Mouse (Mus musculus): Measurements from ENCODE around the gene Gm39566. TPM values are rescaled to one million over a fixed set of nuclear protein-coding genes. Genes with fewer than 3 reads are reported as not detected.

Gene Gm39566
- polyA plus RNA-seq, 1 experiment: not detected

- Histone ChIP-seq H3K4me1 (ENCODE audit: control insufficient read depth, insufficient read depth, insufficient read length, low read length) (peaks cover 6% of the 10 kb centered on the region), H3K27ac (replicated peaks; ENCODE audit: low read depth, low read length) (no peak overlapping the region), H3K4me3 (ENCODE audit: insufficient read depth, low read depth, low read length) (no peak overlapping the region)
Measured at GRCm38 (mm10) chr11:69806378-69806777, 8.7 kb downstream of the Gm39566 start.

GRCm38 (mm10) chr11:69804972-69805909 is 9.9 kb downstream of the Gm39566 start, which contains the start of gene Tmem102:
Gene Tmem102, minus strand, starts transcription at chr11:69805624.
- Histone ChIP-seq H3K27ac (replicated peaks; ENCODE audit: low read depth, low read length) (no peak within 1 kb of the TSS), H3K4me3 (ENCODE audit: insufficient read depth, low read depth, low read length) (peak within 1 kb of the TSS; percentile 93), H3K4me1 (ENCODE audit: control insufficient read depth, insufficient read depth, insufficient read length, low read length) (peaks cover 9% of the 10 kb centered on the region)

- no peak overlapping the region for H3K27ac ChIP-seq (replicated peaks; ENCODE audit: low read depth, low read length)
- H3K4me3 ChIP-seq (ENCODE audit: insufficient read depth, low read depth, low read length): peak overlapping the region; percentile 93
- peaks cover 9% of the 10 kb centered on the region for H3K4me1 ChIP-seq (ENCODE audit: control insufficient read depth, insufficient read depth, insufficient read length, low read length)
Measured at GRCm38 (mm10) chr11:69804652-69804940, 10.5 kb downstream of the Gm39566 start.

GRCm38 (mm10) chr11:69803786-69804651 is 11.1 kb downstream of the Gm39566 start:
- H3K4me3 ChIP-seq (ENCODE audit: insufficient read depth, low read depth, low read length): peak overlapping the region; percentile 93
- peaks cover 9% of the 10 kb centered on the region for H3K4me1 ChIP-seq (ENCODE audit: control insufficient read depth, insufficient read depth, insufficient read length, low read length)
- no peak overlapping the region for H3K27ac ChIP-seq (replicated peaks; ENCODE audit: low read depth, low read length)

GRCm38 (mm10) chr11:69803328-69803727 is 11.8 kb downstream of the Gm39566 start:
- Histone ChIP-seq H3K4me1 (ENCODE audit: control insufficient read depth, insufficient read depth, insufficient read length, low read length) (peaks cover 9% of the 10 kb centered on the region), H3K4me3 (ENCODE audit: insufficient read depth, low read depth, low read length) (peak overlapping the region; percentile 93), H3K27ac (replicated peaks; ENCODE audit: low read depth, low read length) (no peak overlapping the region)

GRCm38 (mm10) chr11:69802648-69803105 is 12.4 kb downstream of the Gm39566 start:
- Histone ChIP-seq H3K27ac (replicated peaks; ENCODE audit: low read depth, low read length) (no peak overlapping the region), H3K4me3 (ENCODE audit: insufficient read depth, low read depth, low read length) (peak overlapping the region; percentile 93), H3K4me1 (ENCODE audit: control insufficient read depth, insufficient read depth, insufficient read length, low read length) (peaks cover 9% of the 10 kb centered on the region)

GRCm38 (mm10) chr11:69801379-69801977 is 13.6 kb downstream of the Gm39566 start, which contains the start of gene Fgf11:
Gene Fgf11, minus strand, starts transcription at chr11:69801857.
- H3K27ac ChIP-seq (replicated peaks; ENCODE audit: low read depth, low read length): no peak within 1 kb of the TSS

GRCm38 (mm10) chr11:69800392-69801197 is 14.5 kb downstream of the Gm39566 start:
- H3K27ac ChIP-seq (replicated peaks; ENCODE audit: low read depth, low read length): no peak overlapping the region
- H3K4me3 ChIP-seq (ENCODE audit: insufficient read depth, low read depth, low read length): peak overlapping the region; percentile 93
- peaks cover 9% of the 10 kb centered on the region for H3K4me1 ChIP-seq (ENCODE audit: control insufficient read depth, insufficient read depth, insufficient read length, low read length)

More at GRCm38 (mm10) chr11:69801379-69801977, 13.6 kb downstream of the Gm39566 start, which contains the start of gene Fgf11:
- Histone ChIP-seq H3K4me1 (ENCODE audit: control insufficient read depth, insufficient read depth, insufficient read length, low read length) (peaks cover 9% of the 10 kb centered on the region), H3K4me3 (ENCODE audit: insufficient read depth, low read depth, low read length) (peak within 1 kb of the TSS; percentile 93)

- Histone ChIP-seq H3K4me1 (ENCODE audit: control insufficient read depth, insufficient read depth, insufficient read length, low read length) (peaks cover 9% of the 10 kb centered on the region), H3K4me3 (ENCODE audit: insufficient read depth, low read depth, low read length) (no peak overlapping the region), H3K27ac (replicated peaks; ENCODE audit: low read depth, low read length) (no peak overlapping the region)
Measured at GRCm38 (mm10) chr11:69800138-69800391, 15.0 kb downstream of the Gm39566 start.

- no peak overlapping the region for H3K4me3 ChIP-seq (ENCODE audit: insufficient read depth, low read depth, low read length)
- no peak overlapping the region for H3K27ac ChIP-seq (replicated peaks; ENCODE audit: low read depth, low read length)
- H3K4me1 ChIP-seq (ENCODE audit: control insufficient read depth, insufficient read depth, insufficient read length, low read length): peaks cover 9% of the 10 kb centered on the region
Measured at GRCm38 (mm10) chr11:69799394-69800137, 15.5 kb downstream of the Gm39566 start.

GRCm38 (mm10) chr11:69797924-69798323 is 17.2 kb downstream of the Gm39566 start:
- no peak overlapping the region for H3K4me3 ChIP-seq (ENCODE audit: insufficient read depth, low read depth, low read length)
- peaks cover 9% of the 10 kb centered on the region for H3K4me1 ChIP-seq (ENCODE audit: control insufficient read depth, insufficient read depth, insufficient read length, low read length)
- no peak overlapping the region for H3K27ac ChIP-seq (replicated peaks; ENCODE audit: low read depth, low read length)

GRCm38 (mm10) chr11:69795983-69796435 is 19.1 kb downstream of the Gm39566 start:
- Histone ChIP-seq H3K4me1 (ENCODE audit: control insufficient read depth, insufficient read depth, insufficient read length, low read length) (peaks cover under 1% of the 10 kb centered on the region; the same call in 1 of the 2 replicates), H3K27ac (replicated peaks; ENCODE audit: low read depth, low read length) (no peak overlapping the region), H3K4me3 (ENCODE audit: insufficient read depth, low read depth, low read length) (peak overlapping the region; percentile 38)

GRCm38 (mm10) chr11:69795168-69795982 is 19.7 kb downstream of the Gm39566 start, which contains the start of gene Chrnb1:
Gene Chrnb1, minus strand, starts transcription at chr11:69795943.
- H3K4me3 ChIP-seq (ENCODE audit: insufficient read depth, low read depth, low read length): peak within 1 kb of the TSS; percentile 68

More at GRCm38 (mm10) chr11:69795168-69795982, 19.7 kb downstream of the Gm39566 start, which contains the start of gene Chrnb1:
- Histone ChIP-seq H3K4me1 (ENCODE audit: control insufficient read depth, insufficient read depth, insufficient read length, low read length) (no peaks in the 10 kb centered on the region; the same call in 1 of the 2 replicates), H3K27ac (replicated peaks; ENCODE audit: low read depth, low read length) (peak within 1 kb of the TSS; percentile 91)

All from brown adipose tissue, adult 24 weeks (tissue).